Mouse (Mus musculus) liver, adult 2 months (tissue): Measurements from ENCODE around the gene Capza2.

Experiments
- CTCF ChIP-seq: fragments of 200-500 bp; IDR thresholded peaks from 2 replicates; pipeline ENCODE4 v1.5.1; 2011; ENCODE audit warnings: low read depth, low read length, control low read depth
- POLR2A ChIP-seq: fragments of 200-500 bp; IDR thresholded peaks from 2 replicates; pipeline ENCODE4 v1.6.1; 2011; ENCODE audit warnings: low read length, control low read depth; ENCODE audit not compliant: insufficient read depth; ENCODE audit errors: extremely low read depth

DNA sequence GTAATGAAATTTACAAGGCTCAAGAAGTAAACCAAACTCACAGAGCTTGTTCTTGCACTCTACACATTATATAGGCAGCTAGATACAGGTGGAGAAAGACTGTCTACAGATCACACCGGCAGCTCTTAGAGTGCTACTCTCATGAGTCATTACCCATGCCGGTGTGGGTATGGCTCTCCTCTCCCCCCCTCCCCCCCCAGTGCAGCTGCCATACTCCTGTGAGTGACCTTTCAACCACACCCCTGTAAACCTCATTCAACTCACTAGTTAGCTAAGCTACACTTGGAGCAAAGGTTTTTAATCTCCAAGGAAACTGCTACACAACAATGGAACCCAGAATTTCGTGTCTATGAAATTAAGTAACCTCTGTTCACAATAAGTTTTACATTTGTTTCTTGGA lies 2.2 kb upstream of the Capza2 start:
- TF ChIP-seq CTCF (no peak), POLR2A (no peak)
